Mouse (Mus musculus): ENCODE measurements around the gene Lpp.

Lpp gene

DNA sequence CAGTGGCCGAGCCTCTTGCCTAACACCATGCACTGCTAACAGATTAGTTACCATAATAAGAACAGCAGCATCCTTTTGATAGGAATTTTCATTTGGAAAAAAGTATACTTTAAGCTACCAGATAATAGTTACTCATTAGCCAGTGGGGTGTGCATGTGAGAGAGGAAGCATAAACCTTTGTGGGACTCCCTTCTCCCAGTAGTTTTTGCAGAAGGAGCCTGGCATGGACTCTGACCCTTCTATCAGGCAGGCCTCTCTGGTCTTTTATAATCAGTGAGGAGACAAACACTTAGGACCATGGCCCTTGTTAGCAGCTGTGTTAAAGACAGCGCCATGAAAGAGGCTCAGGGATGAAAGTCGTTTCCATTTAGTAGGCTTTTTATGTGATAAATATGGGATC is 76.0 kb downstream of the Lpp start:
- no peak for DNase-seq (ENCODE audit: low read depth, low spot score)

DNA sequence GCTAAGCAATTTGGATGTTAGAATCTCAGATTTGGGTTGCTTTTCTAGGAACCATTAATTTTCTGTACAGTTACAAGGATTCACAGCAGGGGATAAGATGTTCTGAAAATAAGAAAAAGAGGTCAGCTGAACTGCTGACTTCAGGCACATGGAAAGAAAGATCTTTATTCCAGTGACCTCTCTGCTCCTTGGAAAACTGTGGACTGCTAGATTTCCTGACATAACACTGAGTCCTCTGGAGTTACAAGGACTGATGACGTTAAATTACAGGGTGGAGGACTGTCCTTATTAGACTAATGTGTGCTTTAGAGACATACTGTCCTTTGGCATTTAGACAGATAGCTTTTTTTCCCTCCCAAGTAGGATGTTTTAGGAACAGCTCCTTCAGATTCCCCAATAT is 77.3 kb downstream of the Lpp start:
- DNase-seq (ENCODE audit: low read depth, low spot score) = no peak

DNA sequence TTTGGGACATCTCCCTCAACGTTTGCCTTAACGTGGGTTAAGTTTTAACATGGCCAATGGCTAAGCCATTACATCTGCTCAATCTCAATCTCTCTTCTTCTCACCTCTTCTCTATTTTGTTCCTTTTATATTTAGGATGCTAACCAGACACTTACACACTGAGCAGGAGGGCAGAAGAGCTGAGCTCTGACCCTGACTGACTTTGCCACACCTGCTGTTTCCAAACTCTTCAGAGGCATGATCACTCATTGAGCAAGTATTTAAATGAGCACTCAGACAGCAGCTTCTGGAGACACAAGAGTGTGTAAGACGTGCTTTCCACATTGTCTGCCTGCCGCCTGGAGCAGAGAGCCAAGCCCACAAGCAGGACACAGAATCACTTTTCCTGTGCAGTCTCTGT is 77.7 kb downstream of the Lpp start:
- no peak for DNase-seq (ENCODE audit: low read depth, low spot score)

GRCm38 (mm10) chr16:24471801-24472200 is 78.5 kb downstream of the Lpp start:
- no peak for DNase-seq (ENCODE audit: low read depth, low spot score)

GRCm38 (mm10) chr16:24473966-24474365 is 80.7 kb downstream of the Lpp start:
- DNase-seq (ENCODE audit: low read depth, low spot score) = no peak

DNA sequence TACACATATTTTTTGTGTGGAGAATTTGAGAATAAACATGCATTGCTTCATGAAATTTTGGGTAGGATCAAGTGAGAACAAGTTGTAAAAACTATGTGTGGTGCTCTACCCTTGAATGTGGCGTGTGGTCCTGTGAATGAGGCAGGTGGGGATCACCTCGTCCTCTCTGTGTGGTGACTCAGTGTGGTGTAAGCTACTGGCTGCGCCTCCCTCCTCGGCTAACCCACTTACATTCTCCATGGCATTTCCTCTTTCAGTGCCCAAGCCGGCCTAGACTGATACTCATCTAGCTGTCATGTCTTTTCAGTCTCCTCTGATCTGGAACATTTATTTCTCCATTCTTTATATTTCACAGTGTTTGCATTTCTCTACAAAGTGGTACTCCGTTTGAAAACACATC is 81.5 kb downstream of the Lpp start:
- no peak for DNase-seq (ENCODE audit: low read depth, low spot score)

- DNase-seq (ENCODE audit: low read depth, low spot score) = no peak
Measured at GRCm38 (mm10) chr16:24475305-24475947, 82.1 kb downstream of the Lpp start.

DNA sequence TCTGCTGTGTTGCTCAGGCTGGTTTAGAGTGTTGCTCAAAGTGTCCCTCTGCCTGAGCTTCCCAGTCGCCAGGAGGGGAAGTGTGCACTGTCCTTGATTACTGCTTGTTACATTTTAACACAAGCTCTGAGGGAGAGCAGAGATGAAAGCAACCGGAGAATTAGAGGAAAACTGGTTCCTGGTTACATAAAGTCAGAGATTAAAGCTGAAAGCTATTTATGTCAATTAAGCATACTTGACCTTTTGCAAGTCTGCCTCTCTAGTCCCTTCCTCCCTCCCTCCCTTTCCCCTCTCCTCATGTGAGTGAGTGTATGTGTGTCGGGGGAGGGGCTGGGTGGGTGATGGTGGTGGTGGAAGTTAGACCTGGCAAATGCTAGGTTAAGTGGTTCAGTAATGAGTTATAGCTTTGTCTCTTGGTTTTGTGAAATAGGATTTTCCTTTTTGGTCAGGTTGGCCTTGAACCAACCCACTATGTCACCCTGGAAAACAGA is 83.6 kb downstream of the Lpp start:
- no peak for DNase-seq (ENCODE audit: low read depth, low spot score)

GRCm38 (mm10) chr16:24478006-24478405 is 84.7 kb downstream of the Lpp start:
- DNase-seq (ENCODE audit: low read depth, low spot score) = no peak

GRCm38 (mm10) chr16:24478851-24479250 is 85.5 kb downstream of the Lpp start:
- DNase-seq (ENCODE audit: low read depth, low spot score) = no peak

- no peak for DNase-seq (ENCODE audit: low read depth, low spot score)
Measured at GRCm38 (mm10) chr16:24482648-24483047, 89.3 kb downstream of the Lpp start.

DNA sequence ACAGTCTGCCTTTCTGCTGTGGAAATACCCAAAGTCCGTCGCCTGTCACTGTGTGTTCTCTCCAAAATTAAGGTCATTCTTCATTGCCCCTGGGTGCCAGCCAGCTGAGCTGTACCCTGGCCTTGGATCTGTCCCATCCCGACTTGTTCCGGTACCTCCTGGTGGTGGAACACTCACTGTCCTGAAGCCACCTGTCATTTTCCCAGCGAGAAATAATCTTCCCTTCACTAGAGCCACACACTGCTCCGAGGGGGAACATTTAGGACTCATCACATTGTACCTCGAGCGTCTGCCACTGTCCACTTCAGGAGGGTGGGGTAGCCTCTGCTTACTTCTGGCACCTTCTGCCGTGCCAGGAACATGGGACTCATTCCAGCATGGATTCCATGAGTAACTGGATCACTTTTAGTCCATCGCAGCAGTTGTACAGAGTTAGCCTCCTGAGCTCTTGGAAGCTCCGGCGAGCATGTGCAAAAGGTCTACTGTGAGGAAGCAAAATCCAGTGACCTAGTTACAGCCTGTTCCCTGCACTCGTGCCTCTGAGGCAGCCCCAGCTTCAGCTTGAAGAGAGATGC is 90.3 kb downstream of the Lpp start:
- no peak for DNase-seq (ENCODE audit: low read depth, low spot score)

GRCm38 (mm10) chr16:24487782-24488241 is 94.5 kb downstream of the Lpp start:
- no peak for DNase-seq (ENCODE audit: low read depth, low spot score)

DNA sequence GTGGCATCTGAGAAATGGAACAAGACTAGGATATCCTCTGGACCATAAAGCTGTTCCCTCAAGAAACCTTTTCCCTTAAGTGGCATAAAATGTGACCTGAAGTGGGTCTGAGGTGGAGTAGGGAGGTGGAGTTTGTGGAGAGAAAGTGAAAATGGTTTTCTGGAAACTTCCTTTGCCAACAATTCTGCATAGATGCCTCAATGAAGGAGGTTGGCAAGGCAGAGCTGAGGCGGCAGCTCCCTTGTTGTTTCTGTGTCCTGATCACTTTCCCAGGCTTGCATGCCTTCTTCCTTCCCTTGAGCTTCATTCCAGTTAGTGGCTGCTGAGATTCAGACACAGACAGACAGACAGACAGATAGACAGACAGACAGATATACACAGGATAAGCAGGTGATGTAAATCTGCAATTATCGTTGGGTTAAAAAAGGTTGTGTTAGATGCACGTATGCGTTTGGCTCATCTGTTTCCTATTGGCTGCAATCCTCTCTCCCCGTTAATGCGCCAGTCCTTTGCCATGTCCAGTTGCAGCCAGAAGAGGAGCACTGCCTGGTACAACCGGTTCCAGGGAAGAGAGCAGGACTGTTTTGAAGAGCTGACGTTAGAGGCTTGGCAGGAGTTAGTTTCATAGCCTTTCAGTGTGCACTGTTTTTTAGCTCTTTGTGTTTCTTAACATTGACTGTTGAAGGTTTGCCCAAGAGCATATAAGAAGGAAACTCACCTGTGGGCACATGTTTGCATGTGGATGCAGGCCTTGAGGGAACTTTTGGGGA is 96.4 kb downstream of the Lpp start:
- DNase-seq (ENCODE audit: low read depth, low spot score) = no peak

DNA sequence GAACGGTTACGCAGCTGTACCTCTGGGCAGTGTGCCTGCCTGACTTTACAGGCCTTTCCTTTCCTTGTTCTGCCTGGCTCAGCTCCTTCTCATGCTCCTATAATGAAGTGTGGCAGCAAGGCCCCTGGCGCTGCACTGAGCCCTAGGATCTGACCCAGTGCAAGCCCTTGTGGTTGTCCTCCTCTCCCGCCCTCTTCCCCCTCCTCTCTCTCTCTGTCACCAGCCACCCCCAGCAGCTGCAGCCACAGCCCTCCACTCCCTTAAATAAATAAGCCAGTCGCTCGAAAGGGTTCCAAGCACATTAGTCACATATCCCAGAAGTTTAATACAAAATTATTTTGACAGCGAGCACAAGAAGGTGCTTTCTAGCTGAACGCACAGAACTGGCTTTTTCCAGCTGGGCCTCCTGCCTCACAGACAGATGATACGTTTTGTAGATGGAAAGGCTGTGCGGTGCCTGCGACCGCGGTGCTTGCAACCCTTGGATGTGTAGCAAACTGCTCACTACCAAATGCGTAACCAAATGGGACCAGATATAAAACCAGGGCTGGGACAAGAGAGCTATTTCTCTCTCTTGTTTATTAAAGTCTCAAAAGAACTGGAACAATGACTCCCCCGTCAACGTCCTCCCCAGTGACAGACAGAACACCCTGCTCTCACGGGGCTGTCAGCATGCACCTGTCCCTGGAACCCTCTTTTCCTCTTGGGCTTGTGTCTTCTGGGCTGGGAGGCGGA is 97.6 kb downstream of the Lpp start:
- DNase-seq (ENCODE audit: low read depth, low spot score) = no peak

DNA sequence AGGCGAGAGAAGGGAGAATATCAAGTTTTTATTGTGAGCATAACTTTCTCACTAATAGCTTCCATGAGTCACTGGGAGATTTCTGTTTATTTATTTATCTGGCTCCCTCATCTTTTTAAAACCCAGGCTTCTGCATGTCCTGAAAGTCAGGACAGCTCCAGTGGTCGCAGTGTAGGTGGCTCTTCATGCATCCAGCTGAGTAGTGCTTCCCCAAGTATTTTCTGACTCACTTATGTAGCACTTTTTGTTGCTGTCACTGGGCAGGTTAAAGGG is 98.1 kb downstream of the Lpp start:
- no peak for DNase-seq (ENCODE audit: low read depth, low spot score)

DNA sequence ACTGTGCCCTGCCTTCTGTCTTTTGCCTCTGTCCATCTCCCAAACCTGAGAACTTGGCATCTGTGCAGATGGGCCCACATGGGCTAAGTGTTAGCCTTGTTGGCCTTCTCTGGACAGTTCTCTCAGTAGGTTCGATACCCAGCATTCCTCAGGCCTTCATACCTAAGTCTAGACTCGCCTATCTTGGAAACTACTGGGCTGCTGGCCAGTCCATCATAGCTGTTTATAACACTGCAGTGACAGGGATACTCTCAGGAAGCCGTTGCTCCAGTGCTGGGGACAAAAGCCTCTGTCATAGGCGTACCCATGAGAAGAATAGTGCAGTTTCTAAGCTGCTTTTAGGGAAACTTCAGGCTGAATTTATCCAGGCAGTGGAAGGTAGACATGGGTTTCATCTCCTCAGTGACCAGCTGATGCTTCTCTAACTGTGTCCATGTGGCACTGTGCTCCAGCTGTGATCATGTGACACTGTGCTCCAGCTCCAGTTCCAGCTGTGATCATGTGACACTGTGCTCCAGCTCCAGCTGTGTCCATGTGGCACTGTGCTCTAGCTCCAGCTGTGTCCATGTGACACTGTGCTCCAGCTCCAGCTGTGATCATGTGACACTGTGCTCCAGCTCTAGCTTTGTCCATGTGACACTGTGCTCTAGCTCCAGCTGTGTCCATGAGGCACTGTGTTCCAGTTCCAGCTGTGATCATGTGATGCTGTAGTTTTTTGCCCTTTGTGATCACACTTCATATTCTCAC is 99.1 kb downstream of the Lpp start:
- no peak for DNase-seq (ENCODE audit: low read depth, low spot score)

DNA sequence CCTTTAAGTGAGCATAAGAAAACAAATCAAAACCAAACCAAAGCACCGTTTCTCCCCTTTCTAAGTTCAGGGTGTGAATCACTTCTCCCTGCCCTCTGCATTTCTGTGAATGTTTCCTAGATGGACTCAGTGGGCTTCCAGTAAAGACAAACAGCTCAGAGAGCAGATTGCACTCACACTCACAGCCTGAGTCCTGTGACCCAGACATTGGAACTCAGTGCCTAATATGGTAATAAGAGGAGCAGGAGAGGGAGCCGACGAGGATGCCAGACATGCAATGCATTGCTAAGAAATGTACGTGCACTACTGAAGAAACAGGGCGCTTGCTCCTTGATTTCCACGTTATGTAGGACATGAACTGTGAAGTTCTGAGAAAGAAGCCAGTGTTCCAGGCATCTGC is 101.2 kb downstream of the Lpp start:
- no peak for DNase-seq (ENCODE audit: low read depth, low spot score)

DNA sequence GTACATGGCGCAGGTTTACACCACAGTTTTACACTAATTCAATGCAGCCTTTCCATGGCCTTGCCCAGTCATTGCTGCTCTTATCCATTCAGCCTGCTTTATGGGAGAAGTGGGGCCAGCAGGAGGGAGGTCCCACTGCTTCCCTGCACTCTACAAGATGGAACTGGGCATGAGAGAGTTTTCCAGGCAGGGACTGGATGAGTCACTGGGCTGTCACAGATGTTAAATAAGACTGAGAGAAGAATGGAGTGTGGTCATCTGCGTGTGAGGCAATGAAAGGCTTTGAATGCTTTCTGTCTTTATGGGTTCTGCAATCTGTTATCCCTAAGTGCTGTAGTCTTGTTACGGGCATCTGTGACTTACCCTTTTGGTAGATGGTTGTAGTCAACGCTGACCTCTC is 102.2 kb downstream of the Lpp start:
- no peak for DNase-seq (ENCODE audit: low read depth, low spot score)

- no peak for DNase-seq (ENCODE audit: low read depth, low spot score)
Measured at GRCm38 (mm10) chr16:24496635-24497034, 103.3 kb downstream of the Lpp start.

DNA sequence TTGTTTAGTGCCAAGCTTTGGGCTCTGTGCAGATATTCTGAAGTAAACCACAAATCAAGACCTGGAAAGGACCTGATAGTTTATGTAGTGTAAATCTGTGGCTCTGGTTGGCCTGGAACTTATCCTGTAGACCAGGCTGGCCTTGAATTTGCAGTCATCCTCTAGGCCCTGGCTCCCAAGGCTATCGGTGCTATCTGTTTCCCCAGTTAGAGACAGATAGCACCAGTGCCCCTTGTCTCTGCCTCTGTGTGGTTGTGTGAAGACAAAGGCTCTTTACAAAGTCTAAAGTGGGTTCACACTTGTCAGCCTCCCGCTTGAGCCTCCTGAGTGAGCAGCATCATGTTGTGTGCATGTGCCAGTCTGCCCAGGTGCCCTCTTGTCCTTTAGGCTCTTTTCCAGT is 104.1 kb downstream of the Lpp start:
- no peak for DNase-seq (ENCODE audit: low read depth, low spot score)
